Mouse (Mus musculus) midbrain, postnatal 0 days (tissue): ENCODE measurements around the gene Il2ra. TPM values are rescaled to one million over a fixed set of nuclear protein-coding genes. Genes with fewer than 3 reads are reported as not detected.
A peak's percentile ranks its signal among the peaks of the same experiment; 100 is the strongest.

Experiments
- ATAC-seq: fragments of 200-750 bp; cut with Nextera tagmentation; 2 replicates; pipeline ENCODE4 v1.8.0; 2017; ENCODE audit warnings: moderate number of reproducible peaks, mild to moderate bottlenecking, moderate TSS enrichment, moderate library complexity; ENCODE audit not compliant: low FRiP score
- DNase-seq: peaks from one replicate; pipeline ENCODE4 v3.0.0-alpha.2; 2015; ENCODE audit warnings: low spot score
- H3K27ac ChIP-seq: fragments of 300-500 bp; sonication (generic); 2 replicates; pipeline ENCODE4 v1.5.1; 2014; ENCODE audit warnings: low read depth, mild to moderate bottlenecking, low read length, mixed read lengths
- H3K27me3 ChIP-seq: fragments of 300-500 bp; sonication (generic); 2 replicates; pipeline ENCODE4 v1.6.1; 2014; ENCODE audit warnings: low read length, control low read depth, mixed read lengths; ENCODE audit not compliant: insufficient read depth
- H3K36me3 ChIP-seq: fragments of 300-500 bp; sonication (generic); 2 replicates; pipeline ENCODE4 v1.6.1; 2014; ENCODE audit warnings: low read length, control low read depth, mixed read lengths; ENCODE audit not compliant: insufficient read depth
- H3K4me1 ChIP-seq: fragments of 300-500 bp; sonication (generic); 2 replicates; pipeline ENCODE4 v1.6.1; 2014; ENCODE audit warnings: mild to moderate bottlenecking, control low read depth, antibody characterized with exemption, low read length, mixed read lengths; ENCODE audit not compliant: insufficient read depth
- H3K4me2 ChIP-seq: fragments of 300-500 bp; sonication (generic); 2 replicates; pipeline ENCODE4 v1.6.1; 2014; ENCODE audit warnings: low read depth, mild to moderate bottlenecking, low read length, mixed read lengths; ENCODE audit not compliant: poor library complexity, severe bottlenecking
- H3K4me3 ChIP-seq: fragments of 300-500 bp; sonication (generic); 2 replicates; pipeline ENCODE4 v1.5.1; 2014; ENCODE audit warnings: low read depth, mild to moderate bottlenecking, low read length, moderate library complexity
- H3K9ac ChIP-seq: fragments of 300-500 bp; sonication (generic); replicated peaks from 2 replicates; pipeline ENCODE4 v1.6.1; 2014; ENCODE audit warnings: mild to moderate bottlenecking, low read length, moderate library complexity, mixed read lengths; ENCODE audit not compliant: poor library complexity, severe bottlenecking
- H3K9me3 ChIP-seq: fragments of 300-500 bp; sonication (generic); 2 replicates; pipeline ENCODE4 v1.6.1; 2016; ENCODE audit warnings: low read length, control low read depth
- CTCF ChIP-seq: IDR thresholded peaks from 2 replicates; pipeline ENCODE4 v1.5.1; 2016; ENCODE audit warnings: antibody characterized with exemption, mild to moderate bottlenecking
- WGBS: fragments of 180-500 bp; shearing (Covaris S2); extraction: QIAGEN DNeasy Blood & Tissue Kit; methylation state at CpG from one replicate; pipeline ENCODE4 v1.1.7; 2014; 5-methylcytosine and 5-hydroxymethylcytosine counted together
- polyA plus RNA-seq: library from polyadenylated mRNA; unstranded; fragments of >200 nt; fragmentation: Nextera tagmentation; extraction: Ambion mirVana; gene quantifications from 2 replicates; pipeline ENCODE4 v1.2.1, GENCODE M21; 2015
- total RNA-seq: library from RNA; depleted of rRNA; stranded (reverse); fragments of >200 nt; gene quantifications from 2 replicates; pipeline ENCODE4 v1.2.3, GENCODE M21; 2014

The Il2ra gene
- total and polyA plus RNA-seq, 2 experiments from 2014 or later: not detected

- Histone ChIP-seq H3K9ac (no peak overlapping the region), H3K27me3 (no peaks in the 10 kb centered on the region), H3K36me3 (no peaks in the 10 kb centered on the region), H3K4me3 (no peak overlapping the region), H3K4me1 (no peaks in the 10 kb centered on the region), H3K9me3 (no peaks in the 10 kb centered on the region), H3K4me2 (no peak overlapping the region), H3K27ac (no peak overlapping the region)
- no peak for ATAC-seq
- no peak for TF ChIP-seq CTCF
- DNase-seq: peak; percentile 63
- WGBS: 79% methylated on average over 4 of the region's 4 CpGs
Observed at GRCm38 (mm10) chr2:11714535-11714934, 71.9 kb downstream of the Il2ra start.

- Histone ChIP-seq H3K9ac (no peak overlapping the region), H3K4me2 (no peak overlapping the region), H3K9me3 (no peaks in the 10 kb centered on the region), H3K27ac (no peak overlapping the region), H3K36me3 (no peaks in the 10 kb centered on the region), H3K4me1 (no peaks in the 10 kb centered on the region), H3K27me3 (no peaks in the 10 kb centered on the region), H3K4me3 (no peak overlapping the region)
- WGBS: 83% methylated on average over 2 of the region's 2 CpGs
- no peak for TF ChIP-seq CTCF
- DNase-seq (no peak), ATAC-seq (no peak)
Observed at GRCm38 (mm10) chr2:11718573-11718972, 76.0 kb downstream of the Il2ra start.

- Histone ChIP-seq H3K36me3 (no peaks in the 10 kb centered on the region), H3K9me3 (no peaks in the 10 kb centered on the region), H3K4me2 (no peak overlapping the region), H3K4me3 (no peak overlapping the region), H3K9ac (no peak overlapping the region), H3K4me1 (no peaks in the 10 kb centered on the region), H3K27ac (no peak overlapping the region), H3K27me3 (no peaks in the 10 kb centered on the region)
- TF ChIP-seq CTCF: no peak
- ATAC-seq (no peak), DNase-seq (no peak)
- 91% methylated on average over 9 of the region's 9 CpGs for WGBS
Observed at GRCm38 (mm10) chr2:11722564-11722963, 80.0 kb downstream of the Il2ra start.

- Histone ChIP-seq H3K27me3 (no peaks in the 10 kb centered on the region), H3K4me2 (no peak overlapping the region), H3K36me3 (no peaks in the 10 kb centered on the region), H3K4me3 (no peak overlapping the region), H3K9me3 (no peaks in the 10 kb centered on the region), H3K9ac (no peak overlapping the region), H3K27ac (no peak overlapping the region), H3K4me1 (no peaks in the 10 kb centered on the region)
- no peak for TF ChIP-seq CTCF
- ATAC-seq (no peak), DNase-seq (no peak)
- WGBS: 96% methylated on average over 5 of the region's 5 CpGs
Observed at GRCm38 (mm10) chr2:11727574-11727973, 85.0 kb downstream of the Il2ra start.

- ATAC-seq: no peak
- H3K4me3 ChIP-seq: no peak overlapping the region
- H3K9me3 ChIP-seq: no peaks in the 10 kb centered on the region
- no peak for TF ChIP-seq CTCF
- WGBS: 64% methylated on average over 3 of the region's 3 CpGs
- H3K9ac ChIP-seq: no peak overlapping the region
- H3K4me2 ChIP-seq: no peak overlapping the region
- no peaks in the 10 kb centered on the region for H3K4me1 ChIP-seq
- H3K36me3 ChIP-seq: no peaks in the 10 kb centered on the region
- no peaks in the 10 kb centered on the region for H3K27me3 ChIP-seq
- H3K27ac ChIP-seq: no peak overlapping the region
- no peak for DNase-seq
Observed at GRCm38 (mm10) chr2:11729091-11729490, 86.5 kb downstream of the Il2ra start.

GRCm38 (mm10) chr2:11732978-11733377 lies 90.4 kb downstream of the Il2ra start:
- no peak overlapping the region for H3K9ac ChIP-seq
- 51% methylated on average over 5 of the region's 5 CpGs for WGBS
- no peaks in the 10 kb centered on the region for H3K36me3 ChIP-seq
- H3K4me3 ChIP-seq: no peak overlapping the region
- H3K27ac ChIP-seq: no peak overlapping the region
- no peak for DNase-seq
- peak; percentile 27 for ATAC-seq
- no peaks in the 10 kb centered on the region for H3K27me3 ChIP-seq
- no peak for TF ChIP-seq CTCF
- no peak overlapping the region for H3K4me2 ChIP-seq
- no peaks in the 10 kb centered on the region for H3K4me1 ChIP-seq
- H3K9me3 ChIP-seq: no peaks in the 10 kb centered on the region
